Mouse (Mus musculus): Measurements from ENCODE around the gene Mrgpra2b. TPM values are rescaled to one million over a fixed set of nuclear protein-coding genes. Genes with fewer than 3 reads are reported as not detected.

Mrgpra2b gene
- not detected for total RNA-seq (2023)

DNA sequence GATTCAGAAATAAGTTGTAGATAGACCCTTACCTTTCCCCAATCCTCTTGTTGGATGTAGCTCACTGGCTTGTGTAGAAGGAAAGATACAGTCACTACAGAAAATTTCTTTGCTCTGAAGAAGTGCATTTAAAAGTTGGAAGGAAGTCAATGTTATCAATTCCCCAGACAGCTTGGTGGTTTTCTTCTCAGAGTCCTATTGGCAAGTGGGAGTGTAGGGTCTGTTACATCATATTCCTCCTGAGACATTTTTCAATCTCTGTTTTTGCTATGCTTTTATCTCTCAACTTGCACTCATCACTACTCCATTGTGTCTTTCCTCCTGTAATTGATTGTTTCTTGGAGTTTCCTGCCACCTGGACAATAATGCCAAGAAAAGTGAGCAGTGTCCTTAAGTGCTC is at the start of gene Mrgpra2b:
Gene Mrgpra2b (minus strand): TSS at position 101 of the 400 bp plus-strand sequence.

DNA sequence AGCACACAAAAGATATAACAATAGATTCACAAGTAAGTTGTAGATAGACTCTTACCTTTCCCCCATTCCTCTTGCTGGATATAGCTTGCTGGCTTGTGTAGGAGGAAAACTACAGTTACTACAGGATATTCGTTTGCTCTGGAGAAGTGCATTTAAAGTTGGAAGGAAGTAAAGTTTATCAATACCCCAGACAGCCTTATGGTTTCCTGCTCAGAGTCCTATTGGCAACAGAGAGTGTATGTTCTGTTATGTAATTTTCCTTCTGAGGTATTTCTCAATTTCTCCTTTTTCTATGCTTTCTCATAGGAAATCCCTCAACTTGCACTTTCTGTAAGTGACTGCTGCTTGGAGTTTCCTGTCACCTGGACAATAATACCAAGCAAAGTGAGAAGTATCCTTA is 76.6 kb downstream of the Mrgpra2b start, which contains the start of gene Mrgpra2a:
Gene Mrgpra2a (minus strand): TSS at position 125 of the 400 bp plus-strand sequence.

Other genes with a start within 250 kb of the Mrgpra2b start
- not detected for gene Mrgpra1, start 174.6 kb downstream of the Mrgpra2b start, total RNA-seq (2023)
- not detected for gene Mrgpra2a, start 76.7 kb downstream of the Mrgpra2b start, total RNA-seq (2023)
- gene Mrgpra3, start 72.5 kb upstream of the Mrgpra2b start, total RNA-seq (2023) = not detected

Data from monocyte, adult 59 days (primary cell).